Mouse (Mus musculus) midbrain, embryonic 15.5 days (tissue): ENCODE data around the gene Plcb2. TPM values are rescaled to one million over a fixed set of nuclear protein-coding genes. Genes with fewer than 3 reads are reported as not detected.
A peak's percentile ranks its signal among the peaks of the same experiment; 100 is the strongest.

Experiments
- ATAC-seq: fragments of 200-750 bp; cut with Nextera tagmentation; replicated peaks from 2 replicates; pipeline ENCODE4 v1.8.0; 2017; ENCODE audit warnings: moderate TSS enrichment
- H3K27ac ChIP-seq: fragments of 300-500 bp; sonication (generic); 2 replicates; pipeline ENCODE4 v1.5.1; 2015; ENCODE audit warnings: mild to moderate bottlenecking, inconsistent platforms
- H3K27me3 ChIP-seq: fragments of 300-500 bp; sonication (generic); replicated peaks from 2 replicates; pipeline ENCODE4 v1.6.1; 2015; ENCODE audit warnings: inconsistent platforms
- H3K36me3 ChIP-seq: fragments of 300-500 bp; sonication (generic); replicated peaks from 2 replicates; pipeline ENCODE4 v1.6.1; 2015; ENCODE audit warnings: inconsistent platforms
- H3K4me1 ChIP-seq: fragments of 300-500 bp; sonication (generic); 2 replicates; pipeline ENCODE4 v1.6.1; 2015; ENCODE audit warnings: inconsistent platforms
- H3K4me2 ChIP-seq: fragments of 300-500 bp; sonication (generic); 2 replicates; pipeline ENCODE4 v1.6.1; 2015; ENCODE audit warnings: inconsistent platforms, mild to moderate bottlenecking, moderate library complexity
- H3K4me3 ChIP-seq: fragments of 300-500 bp; sonication (generic); 2 replicates; pipeline ENCODE4 v1.5.1; 2015; ENCODE audit warnings: mild to moderate bottlenecking, inconsistent platforms
- H3K9ac ChIP-seq: fragments of 300-500 bp; sonication (generic); 2 replicates; pipeline ENCODE4 v1.6.1; 2015; ENCODE audit warnings: mild to moderate bottlenecking, inconsistent platforms
- H3K9me3 ChIP-seq: fragments of 300-500 bp; sonication (generic); 2 replicates; pipeline ENCODE4 v1.6.1; 2016; ENCODE audit warnings: inconsistent platforms
- WGBS: fragments of 180-500 bp; shearing (Covaris S2); methylation state at CpG from one replicate; pipeline ENCODE4 v1.1.7; 2015; ENCODE audit warnings: mixed read lengths; 5-methylcytosine and 5-hydroxymethylcytosine counted together
- polyA plus RNA-seq: library from polyadenylated mRNA; unstranded; fragments of >200 nt; fragmentation: Nextera tagmentation; extraction: Ambion mirVana; gene quantifications from 2 replicates; pipeline ENCODE4 v1.2.1, GENCODE M21; 2015

Gene Plcb2
- polyA plus RNA-seq, 1 experiment from 2014 or later = 0.71 TPM

- Histone ChIP-seq H3K27me3 (0 out of 2 replicates have a peak, but pooled peaks cover 5% of the 10 kb centered on the region), H3K36me3 (no peaks in the 10 kb centered on the region), H3K9ac (no peak overlapping the region), H3K27ac (no peak overlapping the region), H3K4me3 (no peak overlapping the region), H3K4me2 (no peak overlapping the region), H3K4me1 (0 out of 2 replicates have a peak, but pooled peaks cover 2% of the 10 kb centered on the region), H3K9me3 (no peaks in the 10 kb centered on the region)
- WGBS = 56% methylated on average over 4 of the region's 4 CpGs
- no peak for ATAC-seq
Observed at GRCm38 (mm10) chr2:118729194-118729593, 956 bp upstream of the Plcb2 start.

- no peak overlapping the region for H3K9ac ChIP-seq
- no peak overlapping the region for H3K27ac ChIP-seq
- no peak for ATAC-seq
- 0 out of 2 replicates have a peak, but pooled peaks cover 5% of the 10 kb centered on the region for H3K27me3 ChIP-seq
- no peak overlapping the region for H3K4me2 ChIP-seq
- 0 out of 2 replicates have a peak, but pooled peaks cover 2% of the 10 kb centered on the region for H3K4me1 ChIP-seq
- 32% methylated on average over 9 of the region's 9 CpGs for WGBS
- no peaks in the 10 kb centered on the region for H3K36me3 ChIP-seq
- no peaks in the 10 kb centered on the region for H3K9me3 ChIP-seq
- H3K4me3 ChIP-seq = no peak overlapping the region
Observed at GRCm38 (mm10) chr2:118727911-118728310, 327 bp downstream of the Plcb2 start.

GRCm38 (mm10) chr2:118726873-118727272 lies 1.4 kb downstream of the Plcb2 start:
- Histone ChIP-seq H3K36me3 (no peaks in the 10 kb centered on the region), H3K9me3 (no peaks in the 10 kb centered on the region), H3K27ac (no peak overlapping the region), H3K9ac (no peak overlapping the region), H3K27me3 (0 out of 2 replicates have a peak, but pooled peaks cover 5% of the 10 kb centered on the region), H3K4me1 (0 out of 2 replicates have a peak, but pooled peaks cover 2% of the 10 kb centered on the region), H3K4me2 (no peak overlapping the region), H3K4me3 (no peak overlapping the region)
- WGBS = 83% methylated on average over 2 of the region's 2 CpGs
- no peak for ATAC-seq

- 86% methylated on average over 4 of the region's 4 CpGs for WGBS
- Histone ChIP-seq H3K27me3 (no peaks in the 10 kb centered on the region), H3K9ac (no peak overlapping the region)
Observed at GRCm38 (mm10) chr2:118725511-118725910, 2.7 kb downstream of the Plcb2 start.

GRCm38 (mm10) chr2:118723693-118724486 lies 4.3 kb downstream of the Plcb2 start:
- H3K27ac ChIP-seq = no peak overlapping the region
- ATAC-seq = no peak
- no peak overlapping the region for H3K4me2 ChIP-seq
- no peak overlapping the region for H3K9ac ChIP-seq
- H3K9me3 ChIP-seq = no peaks in the 10 kb centered on the region
- H3K4me3 ChIP-seq = no peak overlapping the region
- WGBS = 81% methylated on average over 15 of the region's 15 CpGs
- H3K27me3 ChIP-seq = no peaks in the 10 kb centered on the region
- 0 out of 2 replicates have a peak, but pooled peaks cover 2% of the 10 kb centered on the region for H3K4me1 ChIP-seq
- H3K36me3 ChIP-seq = no peaks in the 10 kb centered on the region

More at GRCm38 (mm10) chr2:118725511-118725910, 2.7 kb downstream of the Plcb2 start:
- H3K4me2 ChIP-seq = no peak overlapping the region
- no peak overlapping the region for H3K27ac ChIP-seq
- no peaks in the 10 kb centered on the region for H3K36me3 ChIP-seq
- H3K4me3 ChIP-seq = no peak overlapping the region
- no peak for ATAC-seq
- no peaks in the 10 kb centered on the region for H3K9me3 ChIP-seq
- 0 out of 2 replicates have a peak, but pooled peaks cover 2% of the 10 kb centered on the region for H3K4me1 ChIP-seq

- ATAC-seq = no peak
- Histone ChIP-seq H3K9me3 (no peaks in the 10 kb centered on the region), H3K4me1 (peaks cover 9% of the 10 kb centered on the region), H3K27ac (no peak overlapping the region), H3K36me3 (no peaks in the 10 kb centered on the region), H3K4me2 (no peak overlapping the region), H3K4me3 (no peak overlapping the region), H3K9ac (no peak overlapping the region), H3K27me3 (peaks cover 13% of the 10 kb centered on the region)
- WGBS = 91% methylated on average over 5 of the region's 5 CpGs
Observed at GRCm38 (mm10) chr2:118716677-118717076, 11.6 kb downstream of the Plcb2 start.

- WGBS = 18% methylated on average over 4 of the region's 4 CpGs
- peak overlapping the region; percentile 20; the same call in 1 of the 2 replicates for H3K27ac ChIP-seq
- peak; percentile 62 for ATAC-seq
- H3K4me1 ChIP-seq = peaks cover 20% of the 10 kb centered on the region
- no peaks in the 10 kb centered on the region for H3K36me3 ChIP-seq
- H3K9me3 ChIP-seq = no peaks in the 10 kb centered on the region
- H3K4me2 ChIP-seq = no peak overlapping the region; the same call in 1 of the 2 replicates
- peaks cover 32% of the 10 kb centered on the region for H3K27me3 ChIP-seq
- H3K9ac ChIP-seq = no peak overlapping the region
- H3K4me3 ChIP-seq = no peak overlapping the region
Observed at GRCm38 (mm10) chr2:118714230-118714629, 14.0 kb downstream of the Plcb2 start.

- Histone ChIP-seq H3K4me2 (no peak overlapping the region), H3K4me1 (peaks cover 20% of the 10 kb centered on the region), H3K9ac (no peak overlapping the region), H3K36me3 (no peaks in the 10 kb centered on the region), H3K9me3 (no peaks in the 10 kb centered on the region), H3K27me3 (peaks cover 38% of the 10 kb centered on the region), H3K4me3 (no peak overlapping the region), H3K27ac (no peak overlapping the region)
- ATAC-seq = no peak
- 95% methylated on average over 6 of the region's 6 CpGs for WGBS
Observed at GRCm38 (mm10) chr2:118713631-118714030, 14.6 kb downstream of the Plcb2 start.

- H3K4me3 ChIP-seq = peak overlapping the region; percentile 40
- H3K36me3 ChIP-seq = no peaks in the 10 kb centered on the region
- peaks cover 25% of the 10 kb centered on the region for H3K4me1 ChIP-seq
- peak overlapping the region; percentile 30 for H3K9ac ChIP-seq
- peak; percentile 69 for ATAC-seq
- H3K27me3 ChIP-seq = peaks cover 64% of the 10 kb centered on the region
- no peak overlapping the region for H3K27ac ChIP-seq
- no peaks in the 10 kb centered on the region for H3K9me3 ChIP-seq
- WGBS = 3% methylated on average over 36 of the region's 36 CpGs
- peak overlapping the region; percentile 86 for H3K4me2 ChIP-seq
Observed at GRCm38 (mm10) chr2:118711038-118711494, 17.2 kb downstream of the Plcb2 start.

- Histone ChIP-seq H3K9ac (no peak overlapping the region), H3K27ac (no peak overlapping the region), H3K36me3 (no peaks in the 10 kb centered on the region), H3K4me2 (no peak overlapping the region), H3K27me3 (peaks cover 77% of the 10 kb centered on the region), H3K4me3 (no peak overlapping the region), H3K9me3 (no peaks in the 10 kb centered on the region), H3K4me1 (peaks cover 23% of the 10 kb centered on the region)
- WGBS = 46% methylated on average over 4 of the region's 4 CpGs
- ATAC-seq = no peak
Observed at GRCm38 (mm10) chr2:118709655-118710221, 18.5 kb downstream of the Plcb2 start.

GRCm38 (mm10) chr2:118708472-118708871 lies 19.8 kb downstream of the Plcb2 start:
- peaks cover 27% of the 10 kb centered on the region for H3K4me1 ChIP-seq
- H3K9ac ChIP-seq = no peak overlapping the region
- H3K36me3 ChIP-seq = no peaks in the 10 kb centered on the region
- no peak overlapping the region for H3K4me3 ChIP-seq
- H3K9me3 ChIP-seq = no peaks in the 10 kb centered on the region
- H3K27ac ChIP-seq = no peak overlapping the region
- peaks cover 88% of the 10 kb centered on the region for H3K27me3 ChIP-seq
- WGBS = 84% methylated on average over 4 of the region's 4 CpGs
- ATAC-seq = no peak
- no peak overlapping the region for H3K4me2 ChIP-seq

GRCm38 (mm10) chr2:118706436-118706835 lies 21.8 kb downstream of the Plcb2 start:
- no peak overlapping the region for H3K9ac ChIP-seq
- no peak overlapping the region for H3K4me3 ChIP-seq
- WGBS = 8% methylated on average over 6 of the region's 6 CpGs
- no peaks in the 10 kb centered on the region for H3K36me3 ChIP-seq
- peaks cover 94% of the 10 kb centered on the region for H3K27me3 ChIP-seq
- no peak overlapping the region for H3K27ac ChIP-seq
- H3K9me3 ChIP-seq = no peaks in the 10 kb centered on the region
- no peak overlapping the region for H3K4me2 ChIP-seq
- peaks cover 38% of the 10 kb centered on the region for H3K4me1 ChIP-seq
- no peak for ATAC-seq
